Mouse (Mus musculus) bone marrow, adult 2 months (tissue): ENCODE measurements at regions not wholly inside any gene's neighbourhood (a gene's known extent, or its start where the extent isn't known, plus 50 kb on each side); places are given as distances from the start of the nearest gene placed in this dataset.

ENCODE experiments used
- CTCF ChIP-seq: fragments of 200-500 bp; IDR thresholded peaks from 2 replicates; pipeline ENCODE4 v1.5.1; 2011; ENCODE audit warnings: low read length, control low read depth; ENCODE audit not compliant: control insufficient read depth, insufficient read depth
- POLR2A ChIP-seq: fragments of 200-500 bp; IDR thresholded peaks from 2 replicates; pipeline ENCODE4 v1.6.1; 2011; ENCODE audit warnings: low read depth, mild to moderate bottlenecking, control low read depth, low read length, borderline replicate concordance; ENCODE audit not compliant: control insufficient read depth

DNA sequence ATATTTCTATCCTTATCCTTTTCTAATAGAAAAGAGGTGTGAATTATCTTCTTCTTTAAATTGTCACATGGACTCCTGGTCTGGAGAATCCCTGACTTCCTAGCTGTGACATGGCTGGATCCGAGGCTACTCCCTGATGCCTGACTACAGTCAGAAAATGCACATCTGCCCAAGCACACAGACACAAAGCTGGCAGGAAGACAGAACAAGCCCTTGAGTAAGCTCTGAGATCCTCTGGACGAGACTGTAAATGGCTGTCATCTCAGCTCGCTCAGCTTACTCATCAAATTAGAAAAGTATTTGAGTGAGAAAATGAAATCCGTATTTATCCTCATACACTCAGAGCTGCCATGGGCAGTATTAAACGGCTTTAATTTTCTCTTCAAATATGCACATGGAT is 521.0 kb upstream of the Intu start:
- TF ChIP-seq POLR2A (no peak), CTCF (no peak)
